Mouse (Mus musculus): Measurements from ENCODE around the gene Nrcam.

DNA sequence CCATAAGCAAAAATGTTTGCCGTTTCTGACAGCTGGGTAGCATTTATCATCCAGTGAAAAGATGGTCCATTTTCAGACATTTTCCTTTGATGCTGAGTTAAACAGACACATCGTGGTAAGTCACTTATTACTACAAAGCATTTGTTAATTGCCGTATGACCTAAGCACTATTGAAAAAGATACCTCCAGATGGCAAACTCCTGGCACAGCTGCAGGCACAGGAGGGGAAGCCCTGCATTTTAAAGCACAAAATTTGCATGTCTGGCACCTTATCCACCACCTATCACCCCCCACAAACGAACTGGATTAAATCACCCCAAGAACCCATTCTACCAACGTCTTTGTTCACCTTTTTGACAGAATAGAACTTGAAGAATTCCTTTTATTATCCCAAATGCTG, 206.9 kb downstream of the Nrcam start:
- no peak for TF ChIP-seq CTCF (IDR thresholded peaks at IDR 0.05; ENCODE audit: extremely low read depth, insufficient read depth, insufficient read length, insufficient replicate concordance)
- no peak for TF ChIP-seq POLR2A (IDR thresholded peaks at IDR 0.05; ENCODE audit: low read depth, low read length)

Data from spleen, adult 2 months (tissue).